Mouse (Mus musculus) CD4-positive helper T cell, adult 2 months (primary cell): ENCODE data around the gene Cdc42bpa.

ENCODE experiments used
- DNase-seq: peaks from one replicate; pipeline ENCODE4 v3.0.0-alpha.2; 2012; ENCODE audit warnings: low read depth, missing footprints, low spot score

Cdc42bpa gene

GRCm38 (mm10) chr1:180191651-180192220 is 231.5 kb downstream of the Cdc42bpa start:
- no peak for DNase-seq

DNA sequence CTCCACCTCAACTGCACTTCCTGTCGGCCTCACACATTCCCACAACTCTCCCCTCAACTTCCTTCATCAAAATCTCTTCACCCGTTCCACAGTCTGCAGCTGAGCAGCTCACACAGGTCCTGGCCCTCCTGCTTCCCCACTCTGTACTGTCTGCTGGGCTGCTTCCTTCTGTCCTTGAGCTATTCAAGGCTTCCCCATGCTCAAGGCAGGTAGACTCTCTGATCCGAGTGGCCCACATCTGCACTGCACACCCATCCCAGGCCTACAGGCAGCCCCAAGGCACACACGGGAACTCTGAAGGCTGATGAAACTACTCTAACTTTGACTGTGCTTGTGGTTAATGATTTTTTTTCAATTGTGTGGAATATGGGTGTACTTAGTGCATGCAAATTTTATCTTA is 232.6 kb downstream of the Cdc42bpa start:
- no peak for DNase-seq

- no peak for DNase-seq
Observed at GRCm38 (mm10) chr1:180193391-180193935, 233.2 kb downstream of the Cdc42bpa start.

GRCm38 (mm10) chr1:180194048-180194447 is 233.8 kb downstream of the Cdc42bpa start:
- DNase-seq: no peak

DNA sequence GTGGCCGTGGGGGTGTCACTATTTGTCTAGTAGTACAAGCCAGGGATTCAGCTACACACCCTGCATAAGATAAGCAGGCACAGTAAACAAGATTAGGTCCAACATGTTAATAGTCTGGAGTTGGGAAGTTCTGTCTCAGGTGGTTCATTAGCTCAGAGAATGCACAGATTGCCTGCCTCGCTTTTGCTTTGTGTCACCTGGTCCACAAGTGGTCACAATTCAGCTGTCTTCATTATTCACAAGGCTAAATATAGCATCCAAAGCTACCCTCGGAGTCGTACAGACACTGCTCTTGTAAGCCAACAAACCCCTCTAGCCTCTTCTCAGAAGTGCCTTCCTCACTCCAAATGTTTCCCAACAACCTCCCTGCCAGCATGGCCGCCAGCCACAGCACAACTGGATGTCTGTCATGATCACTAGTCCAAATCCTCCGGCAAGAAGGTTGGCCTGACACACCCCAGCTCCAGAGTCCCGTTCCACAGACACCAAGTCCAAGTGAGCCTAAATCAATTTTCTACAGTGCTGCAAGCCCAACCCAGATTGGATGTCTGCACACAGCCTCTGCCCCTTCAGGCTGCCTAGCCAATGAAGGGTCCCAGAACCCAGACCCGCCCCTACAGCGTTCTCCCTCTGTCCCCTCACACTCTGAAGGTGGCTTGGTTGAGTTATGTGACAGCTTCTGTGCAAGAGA is 234.7 kb downstream of the Cdc42bpa start:
- peak; percentile 42 for DNase-seq

DNA sequence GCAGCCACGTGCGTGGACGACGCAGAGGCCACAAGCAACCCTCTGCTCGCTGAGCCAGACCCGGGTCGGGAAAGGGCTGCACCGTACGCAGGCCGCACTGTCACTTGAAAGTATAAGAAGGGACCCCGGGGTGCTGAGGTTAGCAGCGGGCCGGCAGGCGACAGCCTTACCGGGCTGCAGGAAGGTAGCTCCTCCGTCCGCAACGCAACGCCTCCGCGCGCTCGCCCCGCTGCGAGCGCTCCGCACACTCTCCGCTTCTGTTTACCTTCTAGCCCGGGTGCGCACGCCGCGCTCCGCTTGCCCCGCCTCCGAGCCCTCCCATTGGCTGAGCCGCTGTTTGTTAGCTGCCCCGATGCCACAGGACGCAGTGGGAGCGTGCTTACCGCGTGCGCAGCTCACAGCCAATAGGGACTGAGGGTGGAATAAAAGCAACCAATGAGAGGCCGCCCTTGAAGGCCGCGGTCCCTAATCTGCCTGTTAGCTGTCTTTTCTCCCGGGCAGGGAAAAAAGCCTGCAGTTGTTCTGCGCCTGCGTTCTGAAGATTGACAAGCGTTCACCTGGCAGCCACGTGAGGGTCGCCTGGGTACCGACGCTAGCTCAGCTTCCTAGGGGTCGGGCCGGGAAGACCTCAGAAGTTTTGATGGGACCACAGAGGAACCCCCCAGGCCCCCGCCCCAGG is 235.6 kb downstream of the Cdc42bpa start:
- DNase-seq: peak; percentile 99

DNA sequence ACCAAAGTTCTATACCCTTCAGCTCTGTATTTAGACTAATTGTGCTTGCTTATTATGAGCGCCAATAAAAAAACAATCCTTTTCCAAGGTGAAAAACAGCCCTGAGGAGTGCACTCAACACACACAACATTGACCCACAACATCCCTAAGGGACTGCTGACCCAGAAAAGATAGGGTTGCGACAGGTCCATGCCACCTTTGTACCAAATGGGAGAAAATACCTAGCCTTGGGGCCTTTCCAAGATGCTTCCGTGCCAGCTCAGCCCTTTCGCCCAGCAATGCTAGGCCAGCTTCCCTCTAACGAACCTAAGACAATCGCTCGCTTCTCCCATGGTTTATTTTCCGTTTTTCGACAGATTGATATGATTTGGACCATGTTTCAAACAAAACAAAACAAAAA is 236.2 kb downstream of the Cdc42bpa start:
- no peak for DNase-seq

DNA sequence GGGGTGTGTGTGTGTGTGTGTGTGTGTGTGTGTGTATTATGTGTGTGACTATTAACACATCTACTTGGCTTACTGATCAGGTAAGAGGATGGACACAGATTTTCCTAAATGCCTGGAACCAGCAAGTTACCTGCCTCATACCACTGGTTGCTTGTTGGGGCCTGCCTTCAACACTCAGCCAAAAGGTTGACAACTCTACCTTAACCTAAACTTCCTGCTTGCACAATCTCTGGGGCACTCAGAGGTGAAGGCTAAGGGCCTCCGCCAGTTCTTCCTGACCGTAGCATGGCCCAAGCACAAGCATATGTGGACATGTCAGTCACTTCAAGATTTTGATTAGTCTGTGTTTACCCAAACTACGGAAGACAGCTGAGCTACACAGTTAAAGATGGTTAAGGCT is 237.7 kb downstream of the Cdc42bpa start:
- no peak for DNase-seq

DNA sequence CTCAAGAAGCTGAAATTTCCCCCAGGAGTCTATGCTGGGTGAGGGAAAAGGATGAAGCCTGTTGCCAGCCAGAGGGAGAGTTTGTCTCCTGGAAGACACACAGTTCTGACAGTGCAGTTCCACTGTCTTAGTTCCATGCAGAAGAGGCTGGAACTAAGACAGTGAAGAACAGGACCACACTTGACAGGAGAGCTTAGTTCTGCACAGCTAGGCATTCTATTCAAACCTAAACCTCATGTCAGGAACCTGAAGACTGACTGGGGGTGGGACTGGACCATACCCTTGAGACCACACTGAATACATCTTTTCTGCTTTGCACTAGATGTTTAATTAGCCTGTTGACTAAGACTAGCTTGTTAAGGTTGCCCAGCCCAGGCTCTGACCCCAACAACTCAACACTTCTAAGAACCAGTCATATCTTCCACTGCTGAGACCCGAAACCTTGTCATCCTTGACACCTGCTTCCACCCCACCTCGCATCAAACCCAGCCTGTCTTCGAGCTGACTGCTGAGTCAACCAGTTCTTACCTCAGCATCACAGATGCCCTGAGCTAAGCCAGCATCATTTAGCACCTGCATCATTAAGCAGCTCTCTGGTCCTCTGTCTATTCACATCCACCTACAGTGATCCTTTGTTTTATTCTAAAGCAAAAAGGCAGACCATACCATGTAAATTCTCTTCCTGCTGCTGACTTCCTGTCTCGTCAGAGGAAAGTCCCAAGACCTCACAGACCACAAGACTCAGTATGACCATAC is 238.9 kb downstream of the Cdc42bpa start, which contains the start of gene Coq8a:
Gene Coq8a (minus strand): TSS at position 644 of the 756 bp plus-strand sequence.
- DNase-seq: peak; percentile 78

- DNase-seq: no peak
Observed at GRCm38 (mm10) chr1:180199715-180200050, 239.4 kb downstream of the Cdc42bpa start.

GRCm38 (mm10) chr1:180200722-180201121 is 240.4 kb downstream of the Cdc42bpa start:
- no peak for DNase-seq

GRCm38 (mm10) chr1:180208370-180208769 is 248.1 kb downstream of the Cdc42bpa start:
- no peak for DNase-seq

- DNase-seq: no peak
Observed at GRCm38 (mm10) chr1:180210031-180210432, 249.8 kb downstream of the Cdc42bpa start.

GRCm38 (mm10) chr1:180210781-180211271 is 250.6 kb downstream of the Cdc42bpa start:
- no peak for DNase-seq

GRCm38 (mm10) chr1:180212911-180213310 is 252.6 kb downstream of the Cdc42bpa start:
- no peak for DNase-seq

DNA sequence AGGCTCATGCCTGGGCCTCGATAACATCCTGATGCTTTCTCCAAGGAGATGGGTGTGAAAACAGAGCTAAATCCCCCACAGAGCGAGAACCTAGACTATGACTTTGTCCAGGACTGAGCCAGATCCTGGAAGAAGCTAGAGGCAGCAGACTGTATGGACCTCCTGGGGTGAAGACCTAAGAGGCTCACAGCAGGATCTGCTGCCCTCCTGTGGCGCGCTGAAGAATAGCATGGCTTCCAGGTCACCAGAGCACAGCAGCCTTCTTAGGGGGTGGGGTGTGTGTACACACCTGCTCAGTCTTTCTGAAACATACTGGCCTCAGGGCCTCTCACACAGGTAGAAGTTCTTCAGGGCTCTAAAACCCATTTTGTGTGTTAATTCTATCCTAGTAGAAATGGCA is 254.8 kb downstream of the Cdc42bpa start:
- peak; percentile 76 for DNase-seq
